Mouse (Mus musculus) neural tube, embryonic 14.5 days (tissue): Measurements from ENCODE around the gene Inafm1. TPM values are rescaled to one million over a fixed set of nuclear protein-coding genes. Genes with fewer than 3 reads are reported as not detected.
"Not testable (repeated sequence)": the region's sequence is repeated elsewhere in the genome, so short reads cannot be mapped to it uniquely, and the experiment has no call there.

Source experiments
- ATAC-seq: fragments of 200-750 bp; cut with Nextera tagmentation; 2 replicates; pipeline ENCODE4 v1.8.0; 2017; ENCODE audit warnings: low read depth, mild to moderate bottlenecking, moderate TSS enrichment, moderate library complexity
- H3K27ac ChIP-seq: fragments of 300-500 bp; sonication (generic); 2 replicates; pipeline ENCODE4 v1.5.1; 2014; ENCODE audit warnings: low read depth, mild to moderate bottlenecking, control low read depth, low read length, moderate library complexity, mixed read lengths
- H3K27me3 ChIP-seq: fragments of 300-500 bp; sonication (generic); 2 replicates; pipeline ENCODE4 v1.6.1; 2014; ENCODE audit warnings: low read length; ENCODE audit not compliant: control insufficient read depth, insufficient read depth
- H3K36me3 ChIP-seq: fragments of 300-500 bp; sonication (generic); 2 replicates; pipeline ENCODE4 v1.6.1; 2014; ENCODE audit warnings: low read length, mixed read lengths; ENCODE audit not compliant: control insufficient read depth, insufficient read depth
- H3K4me1 ChIP-seq: fragments of 300-500 bp; sonication (generic); 2 replicates; pipeline ENCODE4 v1.6.1; 2014; ENCODE audit warnings: low read length; ENCODE audit not compliant: control insufficient read depth, insufficient read depth
- H3K4me2 ChIP-seq: fragments of 300-500 bp; sonication (generic); 2 replicates; pipeline ENCODE4 v1.6.1; 2014; ENCODE audit warnings: mild to moderate bottlenecking, low read depth, low read length, control low read depth
- H3K4me3 ChIP-seq: fragments of 300-500 bp; sonication (generic); 2 replicates; pipeline ENCODE4 v1.5.1; 2014; ENCODE audit warnings: low read depth, low read length, control low read depth, mixed read lengths
- H3K9ac ChIP-seq: fragments of 300-500 bp; sonication (generic); replicated peaks from 2 replicates; pipeline ENCODE4 v1.6.1; 2014; ENCODE audit warnings: low read depth, mild to moderate bottlenecking, control low read depth, low read length, mixed read lengths
- H3K9me3 ChIP-seq: fragments of 300-500 bp; sonication (generic); 2 replicates; pipeline ENCODE4 v1.6.1; 2016; ENCODE audit warnings: low read length; ENCODE audit not compliant: control insufficient read depth
- WGBS: fragments of 180-500 bp; shearing (Covaris S2); extraction: QIAGEN DNeasy Blood & Tissue Kit; methylation state at CpG from one replicate; pipeline ENCODE4 v1.1.7; 2014; 5-methylcytosine and 5-hydroxymethylcytosine counted together
- polyA plus RNA-seq: library from polyadenylated mRNA; unstranded; fragments of >200 nt; fragmentation: Nextera tagmentation; extraction: Ambion mirVana; gene quantifications from 2 replicates; pipeline ENCODE4 v1.2.1, GENCODE M21; 2014

The Inafm1 gene
- polyA plus RNA-seq, 1 experiment from 2014 or later = 58.6 TPM

- no peak for ATAC-seq
- Histone ChIP-seq H3K9ac (peak overlapping the region; percentile 82), H3K4me1 (peaks cover 21% of the 10 kb centered on the region; the same call in 1 of the 2 replicates), H3K9me3 (no peaks in the 10 kb centered on the region), H3K27ac (peak overlapping the region; percentile 82), H3K4me2 (peak overlapping the region; percentile 98), H3K4me3 (peak overlapping the region; percentile 65), H3K27me3 (peaks cover 2% of the 10 kb centered on the region; the same call in 1 of the 2 replicates), H3K36me3 (no peaks in the 10 kb centered on the region)
- 0% methylated on average over 42 of the region's 49 CpGs for WGBS
These were observed 38.7 kb upstream of the Inafm1 start for GRCm38 (mm10) chr7:16312011-16312671.

DNA sequence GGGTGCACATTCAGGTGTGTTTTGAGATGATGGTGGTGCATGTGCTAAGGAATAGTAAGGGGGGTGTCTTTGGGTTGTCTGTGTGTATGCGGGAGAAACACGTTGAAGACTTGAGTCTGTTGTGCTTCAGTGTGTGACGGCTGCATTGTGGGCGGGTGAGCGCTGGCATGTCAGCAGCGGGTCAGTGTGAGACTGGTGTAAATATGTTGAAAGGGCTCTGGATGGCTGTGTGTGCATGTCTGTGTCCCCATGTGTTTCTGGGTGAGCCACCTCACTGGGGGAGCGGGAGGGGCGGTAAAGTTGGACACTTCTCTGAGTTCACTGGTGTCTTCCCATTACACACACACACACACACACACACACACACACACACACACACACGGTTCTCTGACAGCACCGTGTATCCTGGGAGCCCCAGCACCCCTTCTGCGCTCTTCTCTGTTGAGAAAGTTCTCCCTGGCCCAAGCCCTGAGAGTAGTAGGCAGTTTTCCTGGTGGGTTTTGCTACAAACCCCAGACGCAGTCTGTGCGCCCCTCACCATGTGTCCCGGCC is 38.1 kb upstream of the Inafm1 start:
- 3% methylated on average over 12 of the region's 14 CpGs for WGBS
- Histone ChIP-seq H3K4me1 (peaks cover 21% of the 10 kb centered on the region; the same call in 1 of the 2 replicates), H3K27me3 (peaks cover 2% of the 10 kb centered on the region; the same call in 1 of the 2 replicates), H3K36me3 (no peaks in the 10 kb centered on the region), H3K9me3 (no peaks in the 10 kb centered on the region), H3K27ac (peak overlapping the region; percentile 82), H3K9ac (peak overlapping the region; percentile 82), H3K4me2 (peak overlapping the region; percentile 98), H3K4me3 (peak overlapping the region; percentile 65)
- ATAC-seq = no peak

DNA sequence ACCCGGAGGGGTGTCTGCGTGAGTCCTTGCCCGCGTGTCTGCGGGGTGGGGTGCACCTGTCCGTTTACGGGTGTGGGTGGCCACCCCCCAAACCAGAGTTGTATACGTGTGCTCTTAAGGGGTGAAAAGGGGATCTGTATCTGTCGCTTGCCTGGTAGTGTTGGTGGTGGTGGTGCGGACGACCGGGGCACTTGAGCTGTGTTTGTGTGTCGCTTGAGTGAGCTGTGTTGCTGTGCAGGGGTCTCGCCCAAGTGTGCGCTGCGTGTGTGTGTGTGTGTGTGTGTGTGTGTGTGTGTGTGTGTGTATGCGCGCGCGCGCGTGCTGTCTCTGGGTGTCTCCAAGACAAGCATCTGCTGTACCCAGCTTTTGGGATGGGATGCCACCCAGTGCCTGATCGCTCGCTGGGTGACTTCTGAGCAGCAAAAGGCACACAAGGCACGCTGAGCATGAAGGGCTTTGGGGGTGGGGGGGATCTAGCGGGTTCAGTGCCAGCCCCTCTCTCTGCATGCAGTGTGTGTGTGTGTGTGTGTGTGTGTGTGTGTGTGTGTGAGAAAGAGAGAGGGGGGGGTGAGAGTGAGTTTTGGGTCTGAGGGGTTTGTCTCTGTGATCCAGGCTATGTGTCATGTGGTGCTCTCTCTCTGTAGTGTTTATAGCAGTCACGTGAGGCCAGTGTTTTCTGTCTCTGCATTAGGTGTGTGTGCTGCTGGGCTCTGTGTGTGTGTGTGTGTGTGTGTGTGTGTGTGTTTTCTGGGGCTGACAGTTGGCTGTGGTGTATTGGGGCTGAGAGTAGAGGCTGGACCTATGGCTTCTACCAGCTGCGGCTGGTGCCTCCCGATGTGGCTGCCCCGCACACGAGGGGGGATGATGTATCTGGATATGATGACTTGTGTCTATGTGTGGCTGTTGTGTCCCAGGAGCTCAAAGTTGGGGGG is 37.4 kb upstream of the Inafm1 start:
- Histone ChIP-seq H3K4me1 (peaks cover 21% of the 10 kb centered on the region; the same call in 1 of the 2 replicates), H3K36me3 (no peaks in the 10 kb centered on the region), H3K4me2 (peak overlapping the region; percentile 98), H3K9me3 (no peaks in the 10 kb centered on the region), H3K27ac (peak overlapping the region; percentile 48), H3K4me3 (peak overlapping the region; percentile 65), H3K9ac (peak overlapping the region; percentile 58), H3K27me3 (peaks cover 2% of the 10 kb centered on the region; the same call in 1 of the 2 replicates)
- peak; percentile 32 for ATAC-seq
- WGBS = under 1% methylated on average over 25 of the region's 31 CpGs

DNA sequence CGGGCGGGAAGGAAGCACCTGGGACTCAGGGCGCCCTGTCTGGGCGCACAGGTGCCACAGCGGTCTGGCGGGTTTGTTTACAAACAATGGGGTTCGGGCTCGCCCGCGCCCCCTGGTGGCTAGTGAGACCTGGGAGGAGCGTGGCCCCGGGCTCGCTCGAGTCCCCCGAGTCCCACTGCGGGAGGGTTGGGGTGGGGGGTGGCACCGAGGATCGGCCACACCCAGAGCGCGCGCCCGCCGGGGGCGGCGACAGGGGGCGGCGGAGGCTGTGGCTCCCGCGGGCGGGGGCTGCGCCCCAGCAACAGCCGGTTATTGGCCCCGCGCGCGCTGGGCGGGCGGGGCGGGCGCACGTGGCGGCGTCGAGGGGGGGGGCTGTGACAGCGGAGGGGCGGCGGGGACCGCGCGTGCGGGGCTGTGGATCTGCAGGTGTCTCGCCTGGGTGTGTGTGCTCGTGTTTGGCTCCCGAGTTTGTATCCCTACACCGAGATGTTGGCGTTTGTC is 36.7 kb upstream of the Inafm1 start:
- Histone ChIP-seq H3K9me3 (no peaks in the 10 kb centered on the region), H3K27me3 (peaks cover 2% of the 10 kb centered on the region; the same call in 1 of the 2 replicates), H3K4me1 (peaks cover 21% of the 10 kb centered on the region; the same call in 1 of the 2 replicates), H3K4me2 (peak overlapping the region; percentile 98), H3K4me3 (peak overlapping the region; percentile 65), H3K27ac (peak overlapping the region; percentile 48), H3K36me3 (no peaks in the 10 kb centered on the region), H3K9ac (peak overlapping the region; percentile 58)
- ATAC-seq = 0 out of 2 replicates have a peak, but pooled peaks have one; percentile 12
- under 1% methylated on average over 42 of the region's 56 CpGs for WGBS

GRCm38 (mm10) chr7:16309318-16310019 is 36.1 kb upstream of the Inafm1 start:
- Histone ChIP-seq H3K36me3 (no peaks in the 10 kb centered on the region), H3K27ac (peak overlapping the region; percentile 48; the same call in 1 of the 2 replicates), H3K4me3 (peak overlapping the region; percentile 65), H3K9ac (peak overlapping the region; percentile 58), H3K4me1 (peaks cover 21% of the 10 kb centered on the region; the same call in 1 of the 2 replicates), H3K4me2 (peak overlapping the region; percentile 98), H3K9me3 (no peaks in the 10 kb centered on the region), H3K27me3 (peaks cover 2% of the 10 kb centered on the region; the same call in 1 of the 2 replicates)
- WGBS = under 1% methylated on average over 55 of the region's 61 CpGs
- peak; percentile 26; the same call in 1 of the 2 replicates for ATAC-seq

GRCm38 (mm10) chr7:16308555-16309317 is 35.3 kb upstream of the Inafm1 start:
- Histone ChIP-seq H3K36me3 (no peaks in the 10 kb centered on the region), H3K4me2 (peak overlapping the region; percentile 98), H3K4me1 (peaks cover 21% of the 10 kb centered on the region; the same call in 1 of the 2 replicates), H3K9me3 (no peaks in the 10 kb centered on the region), H3K27me3 (peaks cover 2% of the 10 kb centered on the region; the same call in 1 of the 2 replicates), H3K4me3 (peak overlapping the region; percentile 65), H3K9ac (peak overlapping the region; percentile 58), H3K27ac (no peak overlapping the region; the same call in 1 of the 2 replicates)
- ATAC-seq = no peak
- 38% methylated on average over 16 of the region's 16 CpGs for WGBS

DNA sequence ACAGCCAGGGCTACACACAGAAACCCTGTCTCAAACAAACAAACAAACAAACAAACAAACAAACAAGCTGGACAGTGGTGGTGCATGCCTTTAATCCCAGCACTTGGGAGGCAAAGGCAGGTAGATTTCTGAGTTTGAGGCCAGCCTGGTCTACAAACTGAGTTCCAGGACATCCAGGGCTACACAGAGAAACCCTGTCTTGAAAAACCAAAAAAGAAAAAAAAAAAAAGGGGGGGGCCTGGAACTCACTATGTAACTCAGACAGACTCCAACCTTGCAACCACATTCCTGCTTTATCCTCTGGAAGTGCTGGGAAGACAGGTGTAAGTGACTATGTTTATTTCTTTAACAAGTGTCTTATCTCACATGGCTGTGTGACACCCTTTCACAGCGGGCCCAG is 34.7 kb upstream of the Inafm1 start, which contains the start of gene Bbc3:
Gene Bbc3, plus strand, starts transcription at position 301 of the 400 bp plus-strand sequence.
- peak within 1 kb of the TSS; percentile 65 for H3K4me3 ChIP-seq
- H3K27ac ChIP-seq, H3K36me3 ChIP-seq, H3K27me3 ChIP-seq, ATAC-seq, H3K9me3 ChIP-seq: not testable (repeated sequence)
- H3K9ac ChIP-seq = peak within 1 kb of the TSS; percentile 58
- H3K4me1 ChIP-seq = peaks cover 20% of the 10 kb centered on the region; the same call in 1 of the 2 replicates
- WGBS = 56% methylated on average over 1 of the region's 1 CpGs
- H3K4me2 ChIP-seq = peak within 1 kb of the TSS; percentile 98
